Mouse (Mus musculus) common myeloid progenitor, adult 5-6 weeks (primary cell): ENCODE data around the gene Flrt1. TPM values are rescaled to one million over a fixed set of nuclear protein-coding genes. Genes with fewer than 3 reads are reported as not detected.

Source experiments
- ATAC-seq: replicated peaks from 2 replicates; pipeline ENCODE4 v1.8.0; 2016; ENCODE audit warnings: low read depth, mild to moderate bottlenecking, moderate TSS enrichment, inconsistent platforms; ENCODE audit not compliant: poor library complexity, severe bottlenecking
- total RNA-seq: library from RNA; stranded (forward); fragments of 200-1000, 187-1606 nt; gene quantifications from 2 replicates; pipeline ENCODE4 v1.2.3, GENCODE M21; 2017

Gene Flrt1
- total RNA-seq, result not detected in 2 replicates

GRCm38 (mm10) chr19:7105544-7105943 lies at the start of gene Flrt1:
Gene Flrt1 (minus strand): TSS chr19:7105729.
- no peak for ATAC-seq

DNA sequence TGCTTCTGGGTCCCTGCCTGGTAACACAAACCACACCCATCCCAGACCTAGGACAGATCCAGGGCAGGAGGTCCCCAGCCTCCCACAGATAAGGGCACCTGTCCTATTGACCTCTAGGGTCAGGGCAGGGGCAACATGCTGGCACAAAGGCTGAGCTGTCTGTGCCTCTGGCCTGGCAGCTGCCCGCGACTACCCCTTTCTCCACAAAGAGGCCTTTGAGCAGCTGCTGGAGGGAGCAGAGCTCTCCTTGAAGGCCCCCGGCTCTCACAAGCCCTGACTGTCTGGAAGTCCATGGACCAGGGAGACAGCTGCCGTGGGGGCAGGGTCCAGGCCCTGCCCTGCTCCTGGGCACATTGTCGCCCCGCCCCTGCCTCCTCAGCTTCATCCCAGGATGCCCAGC lies 49.7 kb upstream of the Flrt1 start:
- no peak for ATAC-seq

- peak; percentile 51; the same call in 1 of the 2 replicates for ATAC-seq
Observed at GRCm38 (mm10) chr19:7153232-7153631, 47.7 kb upstream of the Flrt1 start.

DNA sequence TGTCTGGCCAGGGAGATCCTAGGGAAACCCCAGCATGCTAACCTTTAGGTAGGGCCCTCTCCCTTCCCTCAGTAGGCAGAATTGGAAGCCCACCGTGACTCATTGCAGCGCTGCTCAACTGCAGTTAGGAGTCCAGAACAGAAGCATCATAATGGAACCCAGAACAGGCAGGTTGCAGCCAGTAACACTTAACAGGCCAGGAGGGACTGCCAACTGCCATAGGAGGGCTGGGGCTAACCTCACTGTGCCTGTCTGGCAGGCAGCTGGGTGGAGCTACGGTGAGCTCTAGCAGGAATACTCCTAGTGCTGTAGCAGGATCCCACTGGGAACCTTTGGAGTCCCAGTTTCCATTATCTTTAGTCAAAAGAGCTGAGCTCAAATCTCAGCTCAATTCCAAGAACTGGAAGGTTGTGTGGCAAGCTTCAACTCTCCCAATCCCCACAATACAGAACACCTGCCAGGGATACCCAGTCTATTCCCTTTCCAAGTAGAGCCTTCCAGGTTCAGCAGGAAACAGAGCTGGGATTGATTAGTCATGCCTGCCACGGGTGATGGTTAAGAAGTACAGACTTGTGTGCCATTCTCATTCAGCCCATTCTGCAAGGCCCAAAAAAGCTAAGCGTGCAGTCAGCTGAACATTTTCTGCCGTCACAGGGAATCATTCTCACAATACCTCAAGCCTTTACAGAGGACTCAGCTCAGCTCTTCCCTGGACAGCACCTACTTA lies 46.6 kb upstream of the Flrt1 start:
- ATAC-seq, result no peak

- ATAC-seq, result no peak
Observed at GRCm38 (mm10) chr19:7151300-7151926, 45.9 kb upstream of the Flrt1 start.

DNA sequence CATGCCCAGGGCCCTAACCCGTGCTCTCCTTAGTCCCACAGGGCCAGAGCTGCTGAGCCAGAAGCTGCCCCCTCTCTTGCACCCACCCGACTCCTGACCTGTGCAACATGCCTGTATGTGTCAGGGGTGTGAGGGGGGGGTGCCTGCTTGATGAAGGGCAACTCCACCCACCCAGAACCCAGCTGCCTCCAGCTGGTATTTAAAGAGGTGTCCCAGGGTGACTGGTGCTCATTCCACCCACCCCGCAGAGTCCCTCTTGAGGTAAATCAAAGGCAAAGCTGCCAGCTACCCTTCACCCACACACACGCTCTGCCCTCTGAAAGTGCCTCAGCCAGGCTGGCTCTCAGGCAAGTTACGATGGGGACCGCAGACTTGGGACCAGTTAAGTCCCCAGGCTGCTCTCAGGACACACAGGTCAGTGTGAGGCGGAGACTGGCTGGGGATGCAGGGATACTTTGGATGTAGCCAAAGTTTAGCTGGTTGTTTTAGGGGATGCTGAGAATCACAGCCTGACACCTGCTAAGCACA lies 43.7 kb upstream of the Flrt1 start:
- no peak for ATAC-seq

GRCm38 (mm10) chr19:7148541-7149085 lies 43.1 kb upstream of the Flrt1 start:
- no peak for ATAC-seq

- no peak for ATAC-seq
Observed at GRCm38 (mm10) chr19:7148096-7148495, 42.6 kb upstream of the Flrt1 start.

- no peak for ATAC-seq
Observed at GRCm38 (mm10) chr19:7146376-7146775, 40.8 kb upstream of the Flrt1 start.

DNA sequence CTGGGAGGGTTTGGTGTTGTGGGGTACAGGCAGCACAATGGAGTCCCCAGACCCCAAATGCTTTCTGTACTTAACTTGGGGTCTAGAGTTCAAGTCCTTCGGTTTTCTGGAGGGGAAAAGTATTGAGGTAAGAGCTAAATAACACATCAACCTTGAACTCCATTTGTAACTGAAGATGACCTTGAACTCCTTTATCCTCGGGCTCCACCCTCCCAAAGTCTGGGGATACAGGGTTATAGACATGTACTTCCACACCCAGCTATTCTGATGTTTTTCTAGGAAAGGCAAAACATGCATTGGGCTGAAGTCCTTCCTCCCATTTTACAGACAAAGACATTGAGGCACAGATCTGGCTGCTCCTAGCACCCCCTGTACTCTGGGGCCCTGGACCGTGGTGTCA lies 38.9 kb upstream of the Flrt1 start:
- no peak for ATAC-seq

DNA sequence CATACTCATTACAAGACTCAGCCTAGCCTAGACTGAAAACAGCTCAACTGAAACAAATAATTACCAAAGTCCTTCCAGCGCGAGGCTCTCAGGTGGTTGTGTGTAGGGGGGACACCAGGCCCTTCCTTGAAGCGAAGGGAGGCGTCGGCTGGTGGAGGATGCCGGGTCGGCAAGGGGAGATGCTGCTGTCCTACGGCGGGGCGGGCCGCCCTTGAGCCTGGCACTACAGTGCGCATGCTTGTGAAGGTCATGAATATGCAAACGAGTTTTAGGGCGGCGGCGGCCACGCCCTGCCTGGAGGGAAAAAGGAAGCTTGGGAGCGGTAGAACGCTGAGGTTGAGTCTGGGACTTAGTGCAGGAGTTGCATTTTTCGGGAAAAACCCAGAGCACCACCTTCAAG lies 38.3 kb upstream of the Flrt1 start:
- ATAC-seq, result peak; percentile 84

DNA sequence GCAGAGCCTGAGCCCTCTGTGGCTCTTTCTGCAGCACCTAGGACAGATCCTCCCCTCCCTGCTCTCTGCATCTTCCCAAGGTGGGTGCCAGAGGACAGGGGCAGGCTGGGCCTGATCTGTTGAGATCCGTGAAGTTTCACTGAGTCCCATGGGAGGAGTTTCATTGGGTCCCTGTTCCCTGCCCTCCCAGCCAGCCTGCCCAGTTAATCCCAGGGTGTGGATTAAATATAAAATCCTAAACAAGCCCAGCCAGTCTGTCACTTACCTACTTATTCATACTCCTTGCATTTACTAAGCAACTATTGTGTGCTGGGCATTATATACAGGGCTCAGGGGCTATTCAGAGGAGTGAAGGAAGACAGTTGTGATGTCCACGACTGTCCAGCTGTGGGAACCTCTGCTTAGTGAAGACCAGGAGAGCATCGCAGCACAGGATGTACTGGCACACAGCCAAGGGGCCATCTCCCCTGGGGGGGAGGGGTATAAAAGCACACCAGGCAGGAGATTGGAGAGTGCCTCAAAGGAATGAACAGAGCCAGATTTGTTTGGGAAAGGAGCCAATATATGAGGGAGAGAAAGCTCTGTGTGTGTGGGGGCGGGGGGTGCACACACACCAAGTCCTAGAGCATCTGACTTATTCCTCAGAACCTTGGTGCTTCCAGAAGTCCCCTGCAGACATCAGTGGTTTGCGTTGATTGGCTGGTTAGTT lies 36.8 kb upstream of the Flrt1 start:
- no peak for ATAC-seq

GRCm38 (mm10) chr19:7140856-7141421 lies 35.4 kb upstream of the Flrt1 start:
- no peak for ATAC-seq

DNA sequence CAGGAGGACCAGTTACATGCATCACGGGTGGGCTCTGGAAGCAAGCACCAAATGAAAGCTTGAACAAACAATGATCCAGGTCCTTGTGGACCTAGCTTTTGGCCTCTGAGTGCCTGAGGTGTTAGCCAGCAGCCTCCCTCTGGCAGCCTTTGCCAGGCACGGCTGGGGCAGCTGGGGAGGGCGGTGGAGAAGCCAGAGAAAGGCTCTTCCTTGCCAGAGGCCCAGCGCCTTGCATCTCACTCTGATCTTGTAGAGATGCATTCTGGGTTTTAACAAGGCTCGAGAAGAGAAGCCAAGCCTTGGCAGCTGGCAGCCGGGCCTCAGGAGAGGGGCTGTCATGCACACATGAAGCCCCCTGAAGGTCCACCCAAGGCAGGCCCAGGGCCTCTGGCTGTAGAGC lies 34.8 kb upstream of the Flrt1 start:
- no peak for ATAC-seq

GRCm38 (mm10) chr19:7139321-7139720 lies 33.8 kb upstream of the Flrt1 start:
- ATAC-seq, result no peak

- no peak for ATAC-seq
Observed at GRCm38 (mm10) chr19:7138327-7138726, 32.8 kb upstream of the Flrt1 start.

DNA sequence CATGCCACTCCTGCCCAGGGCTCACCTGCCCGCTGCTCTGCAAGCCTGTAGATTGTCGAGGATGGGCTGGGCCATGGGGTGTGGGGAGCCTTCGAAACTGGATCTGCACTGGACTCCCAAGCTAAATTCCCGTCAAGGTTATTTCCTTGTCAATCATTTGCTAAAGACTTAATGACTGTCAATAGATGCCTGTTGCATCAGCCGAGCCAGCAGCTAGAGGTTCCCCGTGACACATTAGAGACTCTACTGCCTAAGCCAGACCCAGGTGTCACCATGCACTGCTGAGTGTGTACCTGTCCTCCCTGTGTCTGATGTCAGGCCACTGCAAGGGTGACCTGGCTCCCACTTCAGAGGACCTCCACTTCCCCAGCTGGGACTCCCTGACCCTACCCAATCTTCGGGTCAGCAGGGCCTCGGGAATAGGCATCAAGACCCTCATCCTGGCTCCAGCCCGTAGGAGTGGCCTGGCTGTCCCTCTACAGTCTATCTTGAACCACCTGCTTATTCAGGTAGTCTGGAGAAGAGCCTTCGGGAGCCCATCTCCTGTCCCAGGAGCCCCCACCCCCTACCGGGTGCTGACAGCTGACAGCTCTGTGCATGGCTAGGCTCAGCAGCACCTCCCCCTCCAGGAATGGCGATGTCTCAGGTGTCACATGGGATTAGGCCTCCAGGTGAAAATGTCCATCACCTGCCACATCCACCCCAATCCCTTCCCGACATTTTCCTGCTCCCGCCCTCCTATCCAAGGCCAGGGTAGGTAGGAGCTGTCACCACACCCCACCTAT lies 31.4 kb upstream of the Flrt1 start:
- ATAC-seq, result no peak

DNA sequence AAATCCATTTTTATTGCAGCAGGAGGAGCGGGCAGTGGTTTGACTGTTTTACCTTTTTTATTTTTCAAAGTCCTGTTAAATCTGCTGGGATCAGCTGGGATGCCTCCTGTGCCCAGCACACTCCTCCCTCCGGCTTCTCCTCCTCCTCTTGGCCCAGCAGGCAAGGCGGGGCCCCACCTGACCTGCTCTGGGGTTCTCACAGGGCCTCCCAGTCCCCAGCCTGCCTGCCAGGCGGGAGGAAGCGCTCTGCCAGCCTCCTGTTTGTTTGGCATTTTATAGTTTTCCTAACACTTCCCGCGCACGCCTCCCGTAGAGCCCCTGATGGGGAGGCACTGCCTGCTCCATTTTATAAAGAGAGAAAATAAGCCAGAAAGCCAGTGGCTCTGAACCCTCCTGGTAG lies 30.5 kb upstream of the Flrt1 start:
- ATAC-seq, result no peak

DNA sequence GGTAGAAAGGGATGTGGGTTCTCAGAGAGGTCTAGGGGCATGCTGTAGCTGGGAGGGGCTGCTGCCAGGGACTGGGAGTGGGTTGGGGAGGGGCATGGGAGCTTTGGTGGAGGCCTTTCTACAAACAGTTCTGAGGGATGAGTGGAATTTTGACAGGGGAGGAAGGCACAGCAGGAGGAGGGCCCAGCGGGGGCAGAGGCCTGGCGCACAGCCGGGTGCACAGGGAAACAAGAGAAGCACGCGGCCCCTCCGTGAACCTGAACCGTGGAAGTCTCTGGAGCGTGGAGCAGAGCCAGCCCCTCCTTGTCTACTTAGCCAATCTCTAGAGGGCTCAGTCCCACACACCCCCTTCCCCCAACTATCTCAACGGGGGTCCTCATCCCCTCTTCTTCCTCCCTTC lies 30.0 kb upstream of the Flrt1 start:
- no peak for ATAC-seq

DNA sequence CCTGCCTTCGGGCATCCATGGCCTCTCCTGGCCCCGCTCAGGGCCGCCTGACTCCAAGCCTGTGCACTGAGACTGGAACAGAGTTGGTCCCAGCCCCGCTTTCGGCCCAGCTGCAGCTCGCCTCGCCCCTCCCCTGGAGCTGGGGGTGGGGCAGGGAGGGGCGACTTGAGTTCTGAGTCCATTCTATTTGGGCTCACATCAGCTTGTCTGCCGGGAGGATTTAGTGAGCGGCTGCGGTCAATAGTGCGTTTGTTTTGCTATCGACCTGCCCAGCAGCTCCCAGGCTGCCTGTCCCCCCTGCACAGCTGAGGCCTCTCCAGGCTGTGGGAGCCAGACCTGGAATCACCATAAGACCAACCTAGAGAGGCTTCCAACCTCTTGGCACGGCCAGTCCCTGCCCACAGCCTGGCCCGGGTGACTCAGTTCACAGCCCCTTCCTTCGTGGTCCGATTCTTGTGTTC lies 29.1 kb upstream of the Flrt1 start:
- ATAC-seq, result no peak
